In genomic region chr9:25196746-25197145, GRCm38 (mm10) we compare ENCODE assay signal across 19 mouse cellular contexts. TPM values are rescaled to one million over a fixed set of nuclear protein-coding genes. Genes with fewer than 3 reads are reported as not detected.
DNase-seq lines count a peak whose midpoint lies in the region; ATAC-seq lines count a peak whose summit lies in the region.
"Had no signal": no experiment of that assay in that cellular context is flagged by ENCODE, and none has a peak within 500 bp of the region (broad histone marks: within the 10 kb centered on the region; RNA-seq: fewer than 3 reads in every experiment).

No protein-coding gene starts in this region.

- no peak overlapping the region for H3K27ac ChIP-seq in liver, embryonic 12.5 days
- no peak overlapping the region for H3K27ac ChIP-seq in forebrain, embryonic 14.5 days (ENCODE audit: low read depth, low read length)
- no peak overlapping the region for H3K27ac ChIP-seq in embryonic facial prominence, embryonic 10.5 days (replicated peaks)
- H3K27ac ChIP-seq: forebrain, embryonic 13.5 days; intestine, embryonic 15.5 days; kidney, postnatal 0 days; limb, embryonic 15.5 days; macrophage had no signal

- no peak overlapping the region for H3K4me2 ChIP-seq in liver, embryonic 12.5 days
- no peak overlapping the region for H3K4me2 ChIP-seq in forebrain, embryonic 14.5 days (ENCODE audit: low read length)
- H3K4me2 ChIP-seq: forebrain, embryonic 13.5 days; intestine, embryonic 15.5 days; limb, embryonic 15.5 days had no signal

- H3K9ac ChIP-seq in liver, embryonic 12.5 days: no peak overlapping the region
- no peak overlapping the region for H3K9ac ChIP-seq in forebrain, embryonic 14.5 days (ENCODE audit: low read length)
- H3K9ac ChIP-seq: forebrain, embryonic 13.5 days; intestine, embryonic 15.5 days; limb, embryonic 15.5 days had no signal

- 53% methylated on average over 5 of the region's 5 CpGs for WGBS in liver, embryonic 12.5 days (ENCODE audit: insufficient replicate concordance)
- WGBS in forebrain, embryonic 14.5 days: 88% methylated on average over 5 of the region's 5 CpGs
- 88% methylated on average over 5 of the region's 5 CpGs for WGBS in embryonic facial prominence, embryonic 10.5 days

- ATAC-seq in inflammation-experienced regulatory T-cells, adult 6 months: peak; percentile 93
- no peak for ATAC-seq in liver, embryonic 12.5 days
- ATAC-seq in forebrain, embryonic 14.5 days: no peak
- ATAC-seq: forebrain, embryonic 13.5 days; intestine, embryonic 15.5 days; midbrain, embryonic 16.5 days had no signal

- peaks cover 4% of the 10 kb centered on the region for H3K4me1 ChIP-seq in liver, embryonic 12.5 days
- H3K4me1 ChIP-seq in forebrain, embryonic 14.5 days (ENCODE audit: control insufficient read depth, insufficient read depth, low read length): no peaks in the 10 kb centered on the region
- H3K4me1 ChIP-seq in embryonic facial prominence, embryonic 10.5 days: 0 out of 2 replicates have a peak, but pooled peaks cover 10% of the 10 kb centered on the region
- H3K4me1 ChIP-seq: intestine, embryonic 15.5 days; limb, embryonic 15.5 days had no signal

- H3K36me3 ChIP-seq in liver, embryonic 12.5 days: no peaks in the 10 kb centered on the region
- H3K36me3 ChIP-seq in forebrain, embryonic 14.5 days (ENCODE audit: control insufficient read depth, insufficient read depth, low read length): no peaks in the 10 kb centered on the region
- no peaks in the 10 kb centered on the region for H3K36me3 ChIP-seq in embryonic facial prominence, embryonic 10.5 days (replicated peaks)
- H3K36me3 ChIP-seq: intestine, embryonic 15.5 days; limb, embryonic 15.5 days had no signal

- H3K27me3 ChIP-seq in liver, embryonic 12.5 days (replicated peaks): no peaks in the 10 kb centered on the region
- no peaks in the 10 kb centered on the region for H3K27me3 ChIP-seq in forebrain, embryonic 14.5 days (replicated peaks; ENCODE audit: control insufficient read depth, insufficient read depth, low read length)
- no peaks in the 10 kb centered on the region for H3K27me3 ChIP-seq in embryonic facial prominence, embryonic 10.5 days (replicated peaks; ENCODE audit: low read depth, poor library complexity, severe bottlenecking)
- H3K27me3 ChIP-seq: forebrain, embryonic 13.5 days; intestine, embryonic 15.5 days; limb, embryonic 15.5 days had no signal

- peak; percentile 19 to 42 for DNase-seq in spleen, postnatal 36 days (ENCODE audit: low spot score in 2 of 2)
- no peak for DNase-seq in spleen, postnatal 4 days (ENCODE audit: low spot score in 2 of 2)
- DNase-seq in thymus, adult 18-20 months: peak; percentile 12 to 59
- no peak for DNase-seq in forebrain, embryonic 14.5 days (ENCODE audit: low spot score)
- DNase-seq in urinary bladder, postnatal 4 days (ENCODE audit: low spot score in 2 of 2): no peak
- DNase-seq in embryonic facial prominence, embryonic 10.5 days (ENCODE audit: low spot score): no peak
- DNase-seq: B cell, adult 2 months; cerebellum, adult 11-12 months; embryo, embryonic 11 days; heart, adult 18-20 months; lung, adult 2 months had no signal

- no peak overlapping the region for H3K4me3 ChIP-seq in liver, embryonic 12.5 days
- H3K4me3 ChIP-seq in forebrain, embryonic 14.5 days (ENCODE audit: low read depth, low read length): no peak overlapping the region
- no peak overlapping the region for H3K4me3 ChIP-seq in embryonic facial prominence, embryonic 10.5 days
- H3K4me3 ChIP-seq: forebrain, embryonic 13.5 days; intestine, embryonic 15.5 days; limb, embryonic 15.5 days had no signal

- H3K9me3 ChIP-seq in liver, embryonic 12.5 days (replicated peaks): no peaks in the 10 kb centered on the region
- H3K9me3 ChIP-seq in forebrain, embryonic 14.5 days (replicated peaks; ENCODE audit: control insufficient read depth, low read length): no peaks in the 10 kb centered on the region
- H3K9me3 ChIP-seq in embryonic facial prominence, embryonic 10.5 days: no peaks in the 10 kb centered on the region
- H3K9me3 ChIP-seq: forebrain, embryonic 13.5 days; intestine, embryonic 15.5 days; limb, embryonic 15.5 days had no signal

RNA-seq across cellular contexts. Expression of gene Herpud2, which starts 45.1 kb away (rescaled TPM):
- 10 to 100 TPM; 12.1 to 15.7 (median 14.6) TPM for polyA plus RNA-seq in inflammation-experienced regulatory T-cells, adult 6 months (2017; shearing (Covaris generic))
- polyA plus RNA-seq in liver, embryonic 12.5 days (2016; fragmentation: Nextera tagmentation; extraction: Ambion mirVana): 24.7 and 24.9 TPM in 2 replicates
- polyA plus RNA-seq in forebrain, embryonic 14.5 days (2014; fragmentation: Nextera tagmentation; extraction: Ambion mirVana): 25.3 and 31.6 TPM in 2 replicates
- polyA plus RNA-seq in embryonic facial prominence, embryonic 10.5 days (2016; fragmentation: Nextera tagmentation; extraction: Ambion mirVana): 23.0 and 23.5 TPM in 2 replicates

RNA-seq across cellular contexts. Expression of gene Sept7, which starts 55.5 kb away (rescaled TPM):
- 100 to 1,000 TPM; 405 to 568 (median 467) TPM for polyA plus RNA-seq in inflammation-experienced regulatory T-cells, adult 6 months (2017; shearing (Covaris generic))
- polyA plus RNA-seq in liver, embryonic 12.5 days (2016; fragmentation: Nextera tagmentation; extraction: Ambion mirVana): 137 TPM in 2 replicates
- polyA plus RNA-seq in forebrain, embryonic 14.5 days (2014; fragmentation: Nextera tagmentation; extraction: Ambion mirVana): 270 and 293 TPM in 2 replicates
- 231 and 243 TPM in 2 replicates for polyA plus RNA-seq in embryonic facial prominence, embryonic 10.5 days (2016; fragmentation: Nextera tagmentation; extraction: Ambion mirVana)

Comparison
In these comparisons a context has a peak if more than half of its experiments do, and no peak if none do; other contexts are left out.
1. DNase-seq: peak in spleen, postnatal 36 days (2 of 2) and thymus, adult 18-20 months (2 of 2); none in spleen, postnatal 4 days (0 of 2), forebrain, embryonic 14.5 days (single experiment), urinary bladder, postnatal 4 days (0 of 2) and embryonic facial prominence, embryonic 10.5 days (single experiment).